Mouse (Mus musculus) kidney, embryonic 15.5 days (tissue): ENCODE data around the gene Gm20696. TPM values are rescaled to one million over a fixed set of nuclear protein-coding genes. Genes with fewer than 3 reads are reported as not detected.

Experiments
- ATAC-seq: fragments of 200-750 bp; cut with Nextera tagmentation; replicated peaks from 2 replicates; pipeline ENCODE4 v1.8.0; 2017; ENCODE audit warnings: moderate TSS enrichment; ENCODE audit not compliant: low FRiP score
- H3K27ac ChIP-seq: fragments of 300-500 bp; sonication (generic); 2 replicates; pipeline ENCODE4 v1.5.1; 2015; ENCODE audit warnings: mild to moderate bottlenecking, inconsistent platforms
- H3K27me3 ChIP-seq: fragments of 300-500 bp; sonication (generic); 2 replicates; pipeline ENCODE4 v1.6.1; 2015; ENCODE audit warnings: inconsistent platforms
- H3K36me3 ChIP-seq: fragments of 300-500 bp; sonication (generic); 2 replicates; pipeline ENCODE4 v1.6.1; 2015; ENCODE audit warnings: inconsistent platforms
- H3K4me1 ChIP-seq: fragments of 300-500 bp; sonication (generic); 2 replicates; pipeline ENCODE4 v1.6.1; 2015; ENCODE audit warnings: inconsistent platforms
- H3K4me2 ChIP-seq: fragments of 300-500 bp; sonication (generic); 2 replicates; pipeline ENCODE4 v1.6.1; 2015; ENCODE audit warnings: moderate library complexity, mild to moderate bottlenecking, inconsistent platforms
- H3K4me3 ChIP-seq: fragments of 300-500 bp; sonication (generic); replicated peaks from 2 replicates; pipeline ENCODE4 v1.5.1; 2015; ENCODE audit warnings: mild to moderate bottlenecking, inconsistent platforms
- H3K9ac ChIP-seq: fragments of 300-500 bp; sonication (generic); 2 replicates; pipeline ENCODE4 v1.6.1; 2015; ENCODE audit warnings: mild to moderate bottlenecking, inconsistent platforms
- H3K9me3 ChIP-seq: fragments of 300-500 bp; sonication (generic); replicated peaks from 2 replicates; pipeline ENCODE4 v1.6.1; 2016; ENCODE audit warnings: inconsistent platforms
- WGBS: fragments of 180-500 bp; shearing (Covaris S2); methylation state at CpG from one replicate; pipeline ENCODE4 v1.1.7; 2015; ENCODE audit warnings: mixed read lengths; 5-methylcytosine and 5-hydroxymethylcytosine counted together
- polyA plus RNA-seq: library from polyadenylated mRNA; unstranded; fragments of >200 nt; fragmentation: Nextera tagmentation; extraction: Ambion mirVana; gene quantifications from 2 replicates; pipeline ENCODE4 v1.2.1, GENCODE M21; 2015

The Gm20696 gene
- polyA plus RNA-seq, 1 experiment from 2014 or later: 4.0 TPM

DNA sequence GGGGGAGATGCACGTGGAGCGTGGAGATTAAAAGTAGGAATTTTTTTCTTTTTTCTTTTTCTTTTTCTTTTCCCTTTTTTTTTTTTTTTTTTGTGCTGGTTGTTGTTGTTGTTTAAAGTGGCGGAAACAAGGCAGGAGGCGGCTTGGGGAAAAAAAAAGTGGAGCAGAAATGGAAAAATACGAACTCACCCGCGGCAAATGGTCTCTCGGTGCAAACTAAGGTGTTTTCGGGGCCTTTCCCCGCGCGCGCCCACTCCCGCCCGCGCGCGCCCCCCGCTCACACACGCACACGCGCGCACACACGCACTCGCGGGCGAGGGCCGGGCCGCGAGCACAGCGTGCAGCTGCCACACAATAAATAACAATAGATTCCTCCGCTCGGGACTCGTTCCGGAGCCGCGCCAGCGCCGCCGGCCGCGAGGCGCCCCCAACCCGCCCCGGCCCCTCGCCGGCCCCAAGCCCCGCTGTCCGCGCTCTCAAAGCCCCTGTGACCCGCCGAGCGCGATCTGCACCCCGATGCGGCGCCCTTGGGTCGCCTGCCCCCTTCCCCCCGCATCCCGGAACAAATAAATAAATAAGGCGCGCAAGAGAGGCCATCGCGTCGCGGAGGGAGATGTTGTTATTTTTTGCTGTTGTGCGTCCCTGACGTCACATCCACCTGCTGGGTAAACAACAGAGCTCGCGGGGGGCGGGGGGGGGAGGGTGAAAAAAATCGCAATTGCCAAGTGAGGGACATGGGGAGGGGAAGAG is 144.1 kb downstream of the Gm20696 start, which contains the start of gene Foxp1:
Foxp1 (minus strand) TSS at position 363 of the 750 bp plus-strand sequence.
- Histone ChIP-seq H3K4me1 (peaks cover 17% of the 10 kb centered on the region), H3K4me2 (peak within 1 kb of the TSS; percentile 88), H3K9me3 (peaks cover 5% of the 10 kb centered on the region; the same call in 1 of the 2 replicates), H3K27ac (peak within 1 kb of the TSS; percentile 100), H3K36me3 (peaks cover 15% of the 10 kb centered on the region), H3K9ac (peak within 1 kb of the TSS; percentile 90), H3K27me3 (no peaks in the 10 kb centered on the region), H3K4me3 (peak within 1 kb of the TSS; percentile 77)
- no peak for ATAC-seq
- under 1% methylated on average over 72 of the region's 72 CpGs for WGBS

- Histone ChIP-seq H3K9me3 (no peaks in the 10 kb centered on the region), H3K4me3 (peak overlapping the region; percentile 77), H3K36me3 (peaks cover 8% of the 10 kb centered on the region), H3K27me3 (no peaks in the 10 kb centered on the region), H3K9ac (peak overlapping the region; percentile 90), H3K4me1 (peaks cover 20% of the 10 kb centered on the region), H3K27ac (peak overlapping the region; percentile 100), H3K4me2 (peak overlapping the region; percentile 88)
- peak; percentile 26 for ATAC-seq
- WGBS: under 1% methylated on average over 64 of the region's 64 CpGs
Measured at GRCm38 (mm10) chr6:99521641-99522358, 144.8 kb downstream of the Gm20696 start.

- Histone ChIP-seq H3K4me1 (peaks cover 26% of the 10 kb centered on the region), H3K9ac (peak overlapping the region; percentile 90), H3K36me3 (peaks cover 1% of the 10 kb centered on the region), H3K27ac (peak overlapping the region; percentile 100), H3K4me2 (peak overlapping the region; percentile 88), H3K27me3 (no peaks in the 10 kb centered on the region), H3K9me3 (no peaks in the 10 kb centered on the region), H3K4me3 (peak overlapping the region; percentile 77)
- under 1% methylated on average over 47 of the region's 54 CpGs for WGBS
- peak; percentile 79 for ATAC-seq
Measured at GRCm38 (mm10) chr6:99521038-99521640, 145.5 kb downstream of the Gm20696 start.

DNA sequence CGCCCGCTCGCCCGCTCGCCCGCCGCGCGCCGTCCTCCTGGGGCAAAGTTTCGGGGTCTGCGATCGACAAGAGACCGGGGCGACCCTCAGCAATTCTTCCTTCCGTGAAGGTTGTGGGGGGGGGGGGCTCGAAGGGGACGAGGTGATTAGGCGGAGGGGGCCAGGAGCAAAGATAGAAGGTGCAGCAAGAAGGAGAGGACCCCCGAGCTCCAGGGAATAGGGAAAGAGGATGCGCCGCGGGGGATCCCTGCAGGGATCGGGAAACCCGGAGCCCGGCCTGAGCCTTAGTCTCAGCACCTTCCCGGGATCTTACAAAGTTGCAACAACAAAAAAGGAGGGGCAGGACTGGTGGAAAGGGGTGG is 145.9 kb downstream of the Gm20696 start:
- Histone ChIP-seq H3K9me3 (no peaks in the 10 kb centered on the region), H3K4me1 (peaks cover 30% of the 10 kb centered on the region), H3K36me3 (no peaks in the 10 kb centered on the region), H3K27me3 (no peaks in the 10 kb centered on the region), H3K9ac (peak overlapping the region; percentile 90), H3K4me2 (peak overlapping the region; percentile 88), H3K4me3 (peak overlapping the region; percentile 77), H3K27ac (peak overlapping the region; percentile 100)
- under 1% methylated on average over 27 of the region's 27 CpGs for WGBS
- no peak for ATAC-seq

DNA sequence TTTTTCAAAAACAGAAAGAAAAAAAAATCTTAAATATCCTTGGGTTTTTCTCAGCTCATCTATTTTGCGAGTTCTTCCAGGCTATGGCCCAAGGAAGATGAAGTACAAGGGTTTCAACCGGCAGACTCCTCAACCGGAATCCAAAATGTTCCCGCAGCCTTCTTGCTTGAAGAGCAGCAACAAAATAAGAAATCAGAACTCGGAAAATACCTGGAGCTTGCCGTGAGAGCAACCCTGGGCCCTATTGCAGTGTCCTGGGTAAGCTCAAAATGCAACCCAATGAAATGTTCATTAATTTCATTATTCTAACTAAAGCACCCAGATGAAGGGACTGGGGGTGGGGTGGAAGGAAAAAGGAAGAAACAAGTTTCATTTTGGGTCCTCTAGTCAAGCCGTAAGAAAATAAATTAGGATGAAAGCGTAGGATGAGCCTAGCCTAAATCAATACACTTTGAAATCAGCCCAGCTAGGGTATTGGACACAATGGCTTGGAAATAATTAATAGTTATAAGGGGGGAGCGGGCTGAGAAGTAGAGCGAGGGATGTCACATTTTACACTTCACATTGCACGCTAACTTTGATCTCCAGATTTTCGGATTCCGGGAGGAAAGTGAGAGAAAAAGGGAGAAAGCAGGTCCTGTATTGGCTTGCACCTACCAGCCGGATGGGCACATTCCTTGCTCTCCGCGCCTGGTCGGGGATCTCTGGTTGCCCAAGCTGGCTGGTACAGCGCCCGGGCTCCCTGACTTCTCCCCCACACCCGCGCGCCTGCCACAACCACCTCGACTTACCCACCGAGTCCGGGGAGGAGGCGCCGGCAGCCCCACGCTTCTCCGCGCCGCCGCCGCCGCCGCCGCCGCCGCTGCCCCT is 146.6 kb downstream of the Gm20696 start:
- ATAC-seq: no peak
- H3K9me3 ChIP-seq: no peaks in the 10 kb centered on the region
- no peaks in the 10 kb centered on the region for H3K36me3 ChIP-seq
- H3K27ac ChIP-seq: peak overlapping the region; percentile 100
- peak overlapping the region; percentile 77 for H3K4me3 ChIP-seq
- WGBS: 3% methylated on average over 28 of the region's 38 CpGs
- H3K9ac ChIP-seq: peak overlapping the region; percentile 90
- H3K4me1 ChIP-seq: peaks cover 29% of the 10 kb centered on the region
- peak overlapping the region; percentile 88 for H3K4me2 ChIP-seq
- H3K27me3 ChIP-seq: no peaks in the 10 kb centered on the region

GRCm38 (mm10) chr6:99519052-99519451 is 147.5 kb downstream of the Gm20696 start:
- no peak for ATAC-seq
- Histone ChIP-seq H3K27ac (0 out of 2 replicates have a peak overlapping the region, but pooled peaks have one; percentile 32), H3K9me3 (no peaks in the 10 kb centered on the region), H3K36me3 (no peaks in the 10 kb centered on the region), H3K4me1 (peaks cover 37% of the 10 kb centered on the region), H3K4me3 (peak overlapping the region; percentile 77), H3K9ac (no peak overlapping the region), H3K4me2 (peak overlapping the region; percentile 88), H3K27me3 (no peaks in the 10 kb centered on the region)
- WGBS: 28% methylated on average over 4 of the region's 4 CpGs

DNA sequence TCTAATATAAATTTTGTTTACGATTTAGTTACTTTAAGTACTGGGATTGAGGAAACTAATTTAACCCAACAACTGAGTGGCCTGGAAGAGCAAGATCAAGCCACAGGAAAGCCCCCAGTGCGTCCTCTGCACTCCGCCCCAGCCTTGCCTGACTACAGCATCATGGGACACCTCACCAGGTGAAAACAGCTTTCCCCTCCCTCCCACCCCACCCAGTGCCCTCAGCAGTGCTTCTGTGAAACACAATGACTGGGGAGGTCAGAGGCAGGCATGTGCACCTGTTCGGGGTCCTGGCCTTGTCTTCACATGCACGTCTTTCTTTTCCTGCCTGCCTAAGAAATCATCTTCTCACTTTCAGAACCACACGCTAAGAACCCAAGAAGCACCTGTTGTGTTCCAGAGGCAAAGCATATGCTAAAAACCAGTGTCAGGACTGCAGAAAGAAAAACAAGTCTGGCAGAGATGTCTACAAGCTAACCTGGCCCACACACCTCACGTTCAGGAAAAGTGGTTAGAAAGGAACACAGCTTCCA is 150.9 kb downstream of the Gm20696 start:
- ATAC-seq: no peak

DNA sequence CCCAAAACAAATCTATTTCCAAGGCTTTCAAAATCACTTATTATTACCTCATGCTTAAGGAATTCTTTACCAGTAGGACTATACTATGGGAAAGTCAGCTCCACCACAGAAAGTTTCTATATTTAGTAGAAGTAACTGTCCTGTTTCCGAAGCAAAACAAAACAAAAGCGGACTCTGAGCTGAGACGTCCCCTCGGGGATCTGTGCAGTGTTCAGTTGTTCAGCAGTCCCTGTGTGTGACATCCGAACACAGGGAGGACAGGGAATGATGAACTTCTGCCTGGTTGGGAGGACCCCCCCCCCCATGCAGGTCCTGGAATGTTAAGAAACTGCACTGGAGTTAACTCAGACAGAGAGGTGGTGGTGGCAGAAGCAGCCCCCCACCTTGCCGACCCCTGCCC is 154.7 kb downstream of the Gm20696 start:
- H3K27me3 ChIP-seq: no peaks in the 10 kb centered on the region
- peaks cover under 1% of the 10 kb centered on the region; the same call in 1 of the 2 replicates for H3K36me3 ChIP-seq
- no peak overlapping the region for H3K27ac ChIP-seq
- H3K4me2 ChIP-seq: peak overlapping the region; percentile 40
- H3K9ac ChIP-seq: no peak overlapping the region
- WGBS: 20% methylated on average over 6 of the region's 6 CpGs
- no peak for ATAC-seq
- H3K4me1 ChIP-seq: peaks cover 72% of the 10 kb centered on the region
- H3K4me3 ChIP-seq: no peak overlapping the region
- no peaks in the 10 kb centered on the region for H3K9me3 ChIP-seq

More for the DNA sequence above, 150.9 kb downstream of the Gm20696 start:
- H3K4me2 ChIP-seq: peak overlapping the region; percentile 31
- H3K4me1 ChIP-seq: peaks cover 61% of the 10 kb centered on the region
- H3K27ac ChIP-seq: no peak overlapping the region
- WGBS: 59% methylated on average over 7 of the region's 7 CpGs
- H3K9me3 ChIP-seq: no peaks in the 10 kb centered on the region
- no peak overlapping the region for H3K4me3 ChIP-seq
- H3K9ac ChIP-seq: no peak overlapping the region
- H3K27me3 ChIP-seq: no peaks in the 10 kb centered on the region
- no peaks in the 10 kb centered on the region for H3K36me3 ChIP-seq

GRCm38 (mm10) chr6:99509189-99509592 is 157.4 kb downstream of the Gm20696 start:
- peaks cover 53% of the 10 kb centered on the region for H3K4me1 ChIP-seq
- peaks cover 23% of the 10 kb centered on the region for H3K36me3 ChIP-seq
- 0 out of 2 replicates have a peak, but pooled peaks have one; percentile 31 for ATAC-seq
- 75% methylated on average over 9 of the region's 9 CpGs for WGBS
- peak overlapping the region; percentile 52; the same call in 1 of the 2 replicates for H3K27ac ChIP-seq
- no peaks in the 10 kb centered on the region for H3K9me3 ChIP-seq
- no peak overlapping the region for H3K9ac ChIP-seq
- H3K4me2 ChIP-seq: no peak overlapping the region
- no peaks in the 10 kb centered on the region for H3K27me3 ChIP-seq
- H3K4me3 ChIP-seq: no peak overlapping the region

DNA sequence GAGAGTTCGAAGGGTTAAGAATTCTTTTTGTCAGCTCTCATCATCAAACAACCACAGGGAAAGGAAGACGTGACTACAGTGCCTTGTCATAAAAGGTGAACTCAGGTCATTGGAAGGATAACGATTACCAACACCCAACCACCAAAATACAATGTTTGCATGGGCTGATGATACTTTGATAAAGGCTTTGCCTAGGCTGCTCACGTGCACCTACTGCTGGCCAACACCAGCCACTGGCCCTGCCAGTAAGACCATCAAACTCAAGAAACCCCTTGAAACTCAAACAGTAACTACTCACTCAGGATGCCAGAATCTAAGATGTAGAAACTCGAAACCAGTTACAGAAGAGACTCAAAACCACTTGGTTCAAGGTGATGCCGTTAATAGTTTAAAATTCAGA is 159.8 kb downstream of the Gm20696 start:
- 85% methylated on average over 6 of the region's 6 CpGs for WGBS

DNA sequence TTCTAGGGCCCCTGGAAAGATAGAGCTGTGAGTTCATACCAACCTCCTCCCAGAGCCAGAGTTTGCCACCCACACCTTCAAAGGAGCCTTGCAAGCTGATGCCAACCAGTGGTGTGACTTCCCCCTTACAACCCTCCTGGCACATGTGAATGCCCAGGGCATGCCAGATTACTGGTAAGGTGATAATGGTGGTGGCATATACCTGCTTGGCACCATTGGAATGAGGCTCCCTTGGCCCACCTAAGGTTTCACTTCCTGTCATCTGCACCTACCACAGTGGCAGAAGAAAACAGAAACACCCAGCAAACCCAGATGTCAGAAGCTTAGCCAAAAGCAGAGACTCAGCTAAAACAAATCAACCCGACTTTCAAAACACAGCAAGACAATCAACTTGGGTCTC is 162.9 kb downstream of the Gm20696 start:
- Histone ChIP-seq H3K36me3 (peaks cover 29% of the 10 kb centered on the region), H3K4me2 (no peak overlapping the region), H3K9me3 (no peaks in the 10 kb centered on the region), H3K27ac (no peak overlapping the region), H3K4me3 (no peak overlapping the region), H3K27me3 (no peaks in the 10 kb centered on the region), H3K4me1 (0 out of 2 replicates have a peak, but pooled peaks cover 10% of the 10 kb centered on the region), H3K9ac (no peak overlapping the region)
- no peak for ATAC-seq
- WGBS: 90% methylated on average over 1 of the region's 1 CpGs

More for the DNA sequence above, 159.8 kb downstream of the Gm20696 start:
- Histone ChIP-seq H3K4me1 (peaks cover 36% of the 10 kb centered on the region), H3K27me3 (no peaks in the 10 kb centered on the region), H3K4me3 (no peak overlapping the region), H3K9ac (no peak overlapping the region), H3K36me3 (peaks cover 25% of the 10 kb centered on the region), H3K9me3 (no peaks in the 10 kb centered on the region), H3K27ac (no peak overlapping the region), H3K4me2 (no peak overlapping the region)
- no peak for ATAC-seq
